Mouse (Mus musculus): ENCODE results near the gene Wfdc12.

The Wfdc12 gene

DNA sequence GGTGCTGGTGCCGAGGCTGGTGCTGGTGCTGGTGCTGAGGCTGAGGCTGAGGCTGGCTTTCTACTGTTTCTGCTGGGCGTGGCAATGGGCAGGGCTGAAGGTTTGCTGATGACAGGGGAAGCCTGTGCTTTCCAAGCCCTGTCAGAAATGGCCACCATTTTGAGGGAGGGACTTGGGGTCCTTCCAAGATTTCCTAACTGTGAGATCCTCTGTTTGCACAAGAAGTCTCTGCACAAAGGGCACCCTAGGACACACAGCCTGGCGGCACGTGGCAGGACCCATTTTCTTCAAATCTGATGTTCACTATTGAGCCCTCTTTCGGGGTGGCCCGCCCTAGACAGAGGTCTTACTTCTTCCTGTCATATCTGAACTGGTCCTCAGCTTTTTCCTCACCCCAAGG is at the start of gene Wfdc12:
Gene Wfdc12, minus strand, starts transcription at position 33 of the 400 bp plus-strand sequence.
- no peak for DNase-seq

DNA sequence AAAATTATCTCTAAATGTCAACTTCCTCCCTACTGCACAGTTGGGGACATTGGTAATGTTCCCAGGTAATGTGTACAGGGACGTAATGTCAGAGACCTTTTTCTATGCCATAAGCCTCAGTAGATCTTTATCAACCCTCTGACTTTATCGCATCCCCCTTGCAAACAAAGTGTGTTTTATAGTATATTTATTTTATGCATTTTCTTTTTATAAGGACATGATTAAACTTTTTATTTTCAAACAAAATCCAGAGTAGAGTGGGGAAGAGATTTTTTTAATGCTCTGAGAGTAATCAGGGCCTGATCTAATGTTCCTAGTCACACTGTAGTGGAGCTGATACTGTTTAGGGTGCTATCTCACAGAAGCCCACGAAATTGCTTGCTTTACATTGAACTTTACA is 48.0 kb upstream of the Wfdc12 start, which contains the start of gene Svs2:
Gene Svs2, minus strand, starts transcription at position 101 of the 400 bp plus-strand sequence.
- no peak for DNase-seq

DNA sequence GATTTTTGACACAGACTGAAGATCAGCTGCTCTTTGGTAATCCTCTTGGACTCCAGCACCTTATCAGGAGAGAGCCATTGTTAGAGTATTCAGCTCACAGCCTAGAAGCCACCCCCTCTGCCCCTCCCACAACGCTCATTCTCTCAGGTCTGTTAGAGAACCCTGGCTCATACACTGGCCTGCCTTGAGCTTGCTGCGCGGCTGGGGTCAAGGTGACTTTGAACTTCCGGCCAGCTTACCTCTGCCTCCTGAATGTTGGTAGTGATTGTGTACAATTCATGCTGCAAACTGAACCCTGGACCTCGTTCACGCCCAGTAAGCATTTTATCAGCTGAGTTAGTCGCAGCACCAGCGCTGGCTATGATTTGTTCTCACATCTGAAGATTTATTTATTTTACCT is 42.3 kb upstream of the Wfdc12 start:
- no peak for DNase-seq

DNA sequence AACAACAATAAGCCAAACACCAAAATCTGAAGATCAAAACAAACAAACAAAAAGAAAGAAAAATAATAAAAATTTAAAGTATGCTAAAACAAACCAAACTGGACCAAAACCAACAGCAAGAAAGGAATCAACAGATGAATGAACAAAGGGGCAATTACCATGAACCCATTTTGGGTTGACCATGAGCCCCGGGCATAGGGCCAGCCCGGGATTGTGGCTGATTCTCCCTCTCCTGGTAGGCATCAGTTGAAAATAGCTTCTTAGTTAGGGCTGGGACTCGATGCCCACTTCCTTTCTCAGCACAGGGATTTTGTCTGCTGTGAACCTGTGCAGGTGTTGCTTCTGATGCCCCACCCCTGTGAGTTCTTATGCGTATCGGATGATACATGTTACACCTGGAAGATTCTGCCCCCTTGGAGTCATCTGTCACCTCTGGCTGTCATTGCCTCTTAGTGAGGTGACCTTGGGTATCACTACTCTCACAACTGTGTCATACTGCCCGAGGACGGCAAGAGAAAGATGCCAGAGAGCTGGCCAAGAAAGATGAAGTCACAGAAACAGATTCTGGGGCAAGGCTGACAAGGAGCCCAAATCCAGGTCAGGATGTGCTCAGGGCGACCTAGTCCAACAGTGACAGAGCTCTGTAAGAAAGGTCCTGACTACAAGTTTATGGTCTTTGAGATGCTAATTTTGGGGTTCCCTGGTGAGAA is 38.1 kb upstream of the Wfdc12 start:
- DNase-seq = no peak

GRCm38 (mm10) chr2:164221522-164221921 is 31.1 kb upstream of the Wfdc12 start, which contains the start of gene Wfdc15b:
Wfdc15b (minus strand) TSS chr2:164221660.
- DNase-seq = peak; percentile 30

- DNase-seq = no peak
Measured at GRCm38 (mm10) chr2:164219295-164219694, 28.9 kb upstream of the Wfdc12 start.

DNA sequence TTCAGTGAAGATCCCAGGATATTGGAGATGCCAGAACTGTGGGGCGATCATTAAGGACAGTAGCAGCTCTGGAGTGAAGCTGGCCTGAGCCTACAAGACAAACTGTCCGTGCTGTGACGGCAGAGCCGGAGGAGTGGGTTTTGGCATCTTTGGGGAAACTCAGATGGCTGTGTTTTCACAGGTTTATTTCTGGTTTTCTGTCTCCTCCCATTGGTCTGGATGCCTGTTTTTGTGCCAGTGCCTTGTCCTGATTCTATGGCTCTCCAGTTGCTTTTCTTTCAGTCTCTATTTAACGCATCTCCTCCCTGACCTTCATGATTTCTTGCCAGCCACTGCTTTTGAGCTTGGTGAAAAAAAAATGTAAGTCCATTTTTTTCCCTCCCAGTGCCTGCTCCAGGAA is 22.3 kb upstream of the Wfdc12 start:
- DNase-seq = no peak

- no peak for DNase-seq
Measured at GRCm38 (mm10) chr2:164210892-164211291, 20.5 kb upstream of the Wfdc12 start.

DNA sequence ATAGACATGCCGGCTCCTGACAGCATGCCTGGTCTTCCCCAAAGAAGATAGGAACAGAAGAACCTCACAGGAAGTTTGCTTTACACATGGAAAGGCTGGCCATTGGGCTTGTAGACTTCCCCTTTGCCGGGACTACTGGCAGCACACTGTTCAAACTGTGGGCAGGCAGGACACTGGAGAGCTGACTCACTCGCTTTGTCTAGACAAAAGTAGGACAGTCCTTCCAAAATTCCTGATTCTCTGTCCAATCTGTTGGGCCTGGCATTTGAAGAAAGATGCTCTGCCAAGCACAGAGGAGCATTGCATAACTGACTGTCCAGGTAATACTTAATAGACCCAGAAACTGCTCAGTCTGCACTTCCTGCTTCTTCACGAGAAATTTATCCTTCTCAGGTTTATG is 16.3 kb upstream of the Wfdc12 start:
- DNase-seq = no peak

GRCm38 (mm10) chr2:164206011-164206410 is 15.6 kb upstream of the Wfdc12 start:
- peak; percentile 55 for DNase-seq

- DNase-seq = no peak
Measured at GRCm38 (mm10) chr2:164199626-164200327, 9.4 kb upstream of the Wfdc12 start, which contains the start of gene Wfdc15a. Wfdc15a (minus strand) TSS chr2:164200130.

- DNase-seq = no peak
Measured at GRCm38 (mm10) chr2:164196700-164196990, 6.2 kb upstream of the Wfdc12 start.

DNA sequence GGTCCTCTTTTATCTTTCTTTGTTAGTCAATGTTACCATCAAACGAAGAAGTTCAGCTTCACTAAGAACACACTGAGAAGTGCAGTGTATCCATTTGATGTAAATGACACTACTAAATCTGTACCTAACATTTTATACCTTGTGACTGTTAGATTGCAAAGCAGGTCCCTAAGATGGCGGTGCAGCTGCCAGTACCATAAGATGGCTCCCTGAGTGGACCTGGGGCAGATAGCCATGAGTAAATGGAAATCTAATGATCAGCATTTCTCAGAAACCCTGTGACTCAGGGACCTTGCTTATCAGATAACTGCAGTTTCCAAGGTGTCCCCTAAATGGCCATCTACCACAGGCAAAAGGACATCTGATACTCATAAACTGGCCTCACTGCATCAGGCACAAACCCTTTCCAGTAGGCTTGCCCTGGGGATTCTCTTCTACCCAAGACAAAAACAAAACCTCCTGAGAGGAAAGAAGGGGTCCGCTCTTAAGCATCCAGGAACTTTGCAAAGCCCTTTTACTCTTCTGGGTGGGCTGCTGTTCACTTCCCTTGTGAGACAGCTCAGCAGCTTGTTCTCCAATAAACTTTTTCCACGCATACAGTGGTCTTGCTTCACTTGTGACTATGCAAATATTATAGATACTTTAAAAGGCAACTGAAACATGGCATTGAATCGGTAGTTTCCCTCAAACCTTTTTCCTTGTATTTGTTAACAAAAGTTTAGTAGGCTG is 5.7 kb upstream of the Wfdc12 start:
- DNase-seq = no peak

GRCm38 (mm10) chr2:164194959-164195630 is 4.7 kb upstream of the Wfdc12 start:
- DNase-seq = no peak

DNA sequence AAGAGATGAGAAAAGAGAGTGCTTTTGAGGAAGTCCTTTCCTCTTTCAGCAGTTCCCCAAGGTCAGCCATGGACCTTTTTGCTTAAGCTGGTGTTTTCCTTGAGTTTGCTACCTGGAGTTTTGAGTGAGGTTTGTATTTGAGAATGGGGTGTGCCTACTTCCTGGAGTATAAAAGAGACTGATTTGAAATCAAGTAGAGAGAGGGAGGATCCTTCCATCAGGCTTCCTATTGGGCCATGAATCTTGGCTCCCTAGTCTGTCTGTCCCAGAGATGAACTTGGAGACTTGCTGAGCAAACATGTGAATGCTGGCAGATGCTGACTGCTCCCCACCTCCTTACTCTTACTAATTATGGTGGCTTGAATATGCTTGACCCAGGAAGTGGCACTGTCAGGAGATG is 1.9 kb upstream of the Wfdc12 start:
- no peak for DNase-seq

- DNase-seq = no peak
Measured at GRCm38 (mm10) chr2:164188722-164189121, 1.7 kb downstream of the Wfdc12 start.

DNA sequence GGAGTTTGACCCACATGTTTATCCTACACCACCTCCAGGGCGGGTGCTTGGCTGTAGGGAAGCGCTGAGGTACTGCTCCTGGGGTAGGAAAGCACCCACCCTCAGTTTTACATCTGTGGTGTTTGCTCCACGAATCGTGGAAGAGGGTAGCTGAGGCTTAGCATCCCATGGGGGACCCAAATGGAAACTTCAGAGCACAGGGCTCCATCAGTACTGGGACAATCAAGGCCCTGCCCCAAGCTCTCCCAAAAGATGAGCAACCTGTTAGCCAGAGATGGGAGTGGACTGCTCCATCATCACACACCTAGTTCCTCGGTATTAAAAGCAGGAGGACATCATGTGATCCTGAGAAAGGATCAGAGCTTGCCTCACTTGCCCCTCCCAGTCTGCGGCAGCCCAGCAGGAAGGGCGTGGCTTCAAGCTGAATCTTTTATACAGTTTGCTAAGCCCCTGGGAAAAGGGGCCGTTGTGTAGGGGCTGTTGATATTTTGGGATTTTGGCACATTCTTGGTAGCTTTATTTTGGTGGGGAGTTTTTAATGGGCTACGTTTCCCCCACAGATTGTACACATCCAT is 6.2 kb downstream of the Wfdc12 start:
- DNase-seq = no peak

DNA sequence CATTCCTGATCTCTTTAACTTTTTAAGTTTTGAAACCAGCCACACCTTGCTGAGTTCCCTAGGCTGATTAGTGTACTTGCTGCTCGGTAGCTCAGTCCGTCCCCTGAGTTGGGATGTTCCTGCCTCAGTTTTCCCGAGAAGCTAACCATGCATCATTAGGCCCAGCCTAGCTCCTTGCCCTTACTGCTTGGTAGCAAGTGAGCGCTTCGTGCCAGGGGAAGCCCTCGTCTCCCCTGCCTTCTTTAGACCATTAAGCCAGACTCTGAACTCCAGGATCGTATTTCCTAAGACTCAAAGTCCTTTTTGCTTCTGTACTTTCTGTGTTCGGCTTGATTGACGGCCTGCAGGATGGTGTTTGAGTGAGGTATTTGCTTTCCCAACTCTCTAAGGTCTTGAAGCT is 7.1 kb downstream of the Wfdc12 start:
- peak; percentile 25 for DNase-seq

DNA sequence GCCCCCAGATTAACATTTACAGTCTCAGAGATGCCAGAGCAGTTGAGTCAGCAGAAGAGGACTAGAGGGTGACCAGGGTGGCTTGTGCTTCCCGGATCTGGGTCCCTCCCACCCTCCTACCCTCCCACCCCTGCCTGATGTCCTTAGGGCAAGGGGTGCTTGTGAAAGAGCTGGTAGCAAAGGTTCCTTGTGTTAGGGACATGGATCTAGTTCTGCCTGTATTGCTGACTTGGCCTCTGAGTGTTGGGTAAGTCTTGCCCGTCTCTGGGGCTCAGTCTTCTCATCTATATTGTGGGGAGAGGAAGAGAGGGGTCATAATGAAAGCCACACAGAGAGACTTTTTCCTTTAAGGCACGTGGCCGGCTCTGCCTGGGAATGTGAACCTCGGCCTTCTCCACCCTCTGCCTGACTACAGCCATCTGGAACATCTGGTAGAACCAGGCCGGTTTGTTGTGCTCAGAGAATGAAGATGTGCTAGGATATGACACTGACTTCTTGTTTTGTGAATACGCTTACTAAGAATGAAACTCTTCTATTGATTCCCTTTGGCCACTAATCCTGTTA is 7.6 kb downstream of the Wfdc12 start, which contains the start of gene Wfdc5:
Gene Wfdc5, minus strand, starts transcription at position 51 of the 564 bp plus-strand sequence.
- DNase-seq = no peak

- DNase-seq = no peak
Measured at GRCm38 (mm10) chr2:164180770-164181169, 9.6 kb downstream of the Wfdc12 start.

DNA sequence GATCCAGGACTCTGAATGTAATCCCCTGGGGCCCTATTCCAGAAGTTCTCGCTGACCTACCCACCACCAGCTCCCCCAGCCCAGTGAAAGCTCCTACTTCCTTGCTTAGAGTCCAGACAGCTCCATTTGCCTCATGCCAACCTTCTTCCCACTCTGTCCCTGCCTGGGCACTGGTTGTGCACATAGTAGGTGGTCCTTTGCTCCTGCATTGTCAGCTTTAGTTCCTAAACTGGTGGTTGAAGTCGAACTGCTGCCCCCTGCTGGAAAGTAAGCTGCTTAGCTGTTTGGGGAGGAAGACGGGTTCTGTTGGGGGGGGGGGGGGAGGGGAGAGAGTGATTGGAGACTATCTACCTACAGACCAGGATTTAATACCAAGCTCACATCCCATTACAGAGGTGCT is 10.3 kb downstream of the Wfdc12 start:
- DNase-seq = no peak

GRCm38 (mm10) chr2:164177831-164178230 is 12.6 kb downstream of the Wfdc12 start:
- DNase-seq = no peak
